Mouse (Mus musculus): ENCODE measurements at regions not wholly inside any gene's neighbourhood (a gene's known extent, or its start where the extent isn't known, plus 50 kb on each side); places are given as distances from the start of the nearest gene placed in this dataset.

DNA sequence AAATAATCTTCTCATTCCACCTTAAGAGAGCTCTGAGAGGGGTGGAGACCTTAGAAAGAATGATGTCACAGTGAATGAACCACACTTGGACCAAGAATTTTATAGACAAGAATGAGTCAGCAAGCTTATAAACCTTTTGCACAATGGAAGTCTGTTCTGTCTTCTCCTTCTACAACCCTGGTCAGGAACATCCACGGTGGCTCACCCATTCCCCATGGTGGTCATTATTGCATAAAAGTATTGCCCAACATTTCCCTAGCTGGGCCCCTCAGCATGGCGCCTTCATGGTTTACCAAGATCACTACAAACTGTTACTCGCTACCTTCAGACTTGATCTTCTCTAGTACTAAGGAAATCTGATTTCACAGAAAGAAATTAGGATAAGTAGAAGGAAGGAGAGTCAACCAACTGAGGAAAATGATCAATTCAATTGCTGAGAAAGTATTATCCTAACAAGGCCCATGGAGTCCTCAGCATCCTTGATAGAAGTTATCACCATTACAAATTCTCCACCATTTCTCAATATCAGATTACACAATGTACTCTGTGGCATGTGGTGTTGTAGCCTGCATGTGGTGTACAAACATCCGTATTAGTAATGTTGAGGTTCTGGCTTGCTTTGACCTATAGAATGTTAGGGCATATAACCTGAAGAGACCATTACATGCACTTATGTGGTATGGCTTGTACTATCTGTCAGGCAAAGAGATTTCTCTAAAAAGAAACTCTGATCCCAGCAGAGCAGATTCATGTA is 165.1 kb upstream of the Serpine2 start:
- no peak for DNase-seq

DNA sequence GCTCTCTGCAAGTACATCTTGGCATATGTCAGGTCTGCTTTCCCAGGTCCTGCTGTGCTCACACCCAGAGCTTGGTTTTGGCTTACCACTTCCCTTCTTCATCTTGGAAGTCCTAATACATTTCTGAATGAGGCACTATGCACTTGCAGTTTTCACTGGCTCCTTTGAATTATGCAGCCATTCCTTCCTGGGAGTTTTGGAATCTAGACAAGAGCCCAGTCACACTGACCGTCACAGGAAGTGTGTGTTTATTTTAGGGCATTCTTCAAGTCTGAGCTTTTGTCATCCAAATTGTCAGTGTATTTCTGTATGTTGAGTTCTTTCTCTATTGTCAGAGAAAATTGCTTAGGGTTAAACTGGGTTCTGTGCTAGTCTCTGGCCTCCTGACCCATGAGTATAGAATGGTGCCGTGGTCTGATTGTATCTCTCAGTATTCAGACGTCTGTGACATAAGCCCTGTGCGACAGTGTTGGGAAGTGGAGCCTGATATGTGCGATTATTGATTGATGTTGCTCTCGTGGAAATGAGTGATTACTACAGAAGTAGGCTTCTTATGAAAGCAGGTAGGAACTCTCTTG is 162.6 kb upstream of the Serpine2 start:
- DNase-seq = no peak

DNA sequence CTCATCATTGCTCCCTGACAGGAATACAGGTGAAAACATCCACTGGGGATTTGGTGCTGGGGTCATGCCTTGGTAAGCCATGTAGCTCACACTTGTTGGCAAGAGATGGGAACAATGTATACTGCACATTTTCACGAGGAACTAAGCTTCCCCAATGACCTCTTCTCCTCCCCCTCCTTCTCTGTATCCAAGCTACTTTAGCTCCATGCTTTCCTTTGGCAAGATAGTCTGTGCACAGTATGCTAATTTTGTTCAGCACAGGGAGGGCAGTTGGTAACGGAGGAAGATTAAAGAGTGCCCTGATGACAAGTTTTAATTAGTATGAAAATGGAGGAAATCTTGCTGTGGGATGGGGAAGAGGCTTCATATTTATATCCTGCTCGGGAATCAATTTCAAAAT is 160.9 kb upstream of the Serpine2 start:
- DNase-seq = no peak

GRCm38 (mm10) chr1:80018391-80019065 is 157.5 kb upstream of the Serpine2 start:
- DNase-seq = no peak

DNA sequence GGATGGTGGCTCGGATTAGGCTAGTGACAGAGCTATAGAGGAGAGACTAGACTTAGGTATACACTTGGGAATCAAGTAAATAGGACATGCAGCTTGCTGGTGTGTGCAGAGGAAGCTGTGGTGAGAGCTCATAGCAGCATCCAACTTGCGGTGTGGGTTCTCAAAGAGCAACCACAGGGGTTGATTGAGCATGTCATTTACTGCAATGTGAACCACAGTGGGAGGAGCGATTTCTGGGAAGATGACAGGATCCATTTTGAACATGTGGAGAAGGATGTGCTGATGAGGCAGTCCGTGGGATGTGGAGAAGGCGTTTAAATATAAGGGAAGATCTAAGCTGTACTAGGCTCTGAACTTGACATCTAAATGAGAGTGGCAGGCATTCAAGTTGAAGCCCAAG is 154.5 kb upstream of the Serpine2 start:
- no peak for DNase-seq

DNA sequence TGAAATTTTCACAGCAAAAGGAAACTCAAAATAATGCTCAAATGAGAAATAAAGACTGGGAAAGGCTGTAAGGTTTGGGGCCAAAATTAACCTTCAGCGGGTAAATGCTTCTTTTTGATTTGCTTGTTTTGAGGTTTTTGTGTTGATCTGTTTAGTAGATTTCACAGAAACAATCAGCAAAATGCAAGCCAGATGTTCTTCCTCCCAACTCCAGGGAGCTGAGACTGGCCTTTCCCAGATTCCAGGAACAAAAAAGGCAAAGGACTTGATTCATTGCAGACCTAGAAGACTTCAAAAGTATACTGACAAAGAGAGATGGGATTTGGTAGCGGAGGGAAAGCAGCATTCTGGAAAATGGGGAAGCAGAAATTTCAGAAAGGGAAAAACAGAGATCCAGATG is 153.6 kb upstream of the Serpine2 start:
- no peak for DNase-seq

DNA sequence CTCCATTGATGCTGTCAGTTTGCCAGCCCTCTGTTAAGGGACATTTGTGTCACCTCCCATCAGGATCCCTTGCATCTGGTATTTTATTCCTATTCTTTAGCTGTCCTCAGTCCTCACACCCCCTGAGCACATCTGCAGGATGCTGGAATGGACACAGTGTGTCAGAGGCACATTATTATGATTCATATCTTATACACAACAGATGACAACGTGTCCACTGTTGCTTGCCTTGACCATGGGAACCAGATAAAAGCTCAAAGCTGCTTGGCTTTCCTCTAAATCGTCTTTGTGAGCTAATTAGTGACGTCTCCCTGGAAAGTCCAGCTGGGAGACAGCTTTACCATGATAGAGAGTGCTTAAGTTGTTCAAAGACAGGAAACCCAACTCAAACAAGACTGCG is 149.7 kb upstream of the Serpine2 start:
- no peak for DNase-seq

DNA sequence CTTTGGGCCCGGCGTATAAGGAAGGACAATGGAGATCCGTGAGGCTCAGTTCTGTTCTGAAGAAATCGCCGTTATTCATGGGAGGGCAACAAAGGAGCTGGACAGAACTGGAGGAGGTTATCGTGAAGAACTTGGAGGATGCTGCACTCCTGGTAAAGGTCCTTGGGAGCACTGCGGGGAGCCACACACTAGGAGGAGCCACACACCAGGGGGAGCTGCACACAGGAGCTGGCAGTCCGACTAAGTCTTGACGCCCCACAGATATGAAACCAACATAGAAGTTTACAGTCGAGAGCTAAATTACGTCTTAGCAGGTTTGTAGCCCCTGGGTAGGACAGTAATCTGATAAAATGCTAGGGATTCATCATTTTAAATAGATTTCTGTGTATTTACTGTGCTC is 138.1 kb upstream of the Serpine2 start:
- no peak for DNase-seq

DNA sequence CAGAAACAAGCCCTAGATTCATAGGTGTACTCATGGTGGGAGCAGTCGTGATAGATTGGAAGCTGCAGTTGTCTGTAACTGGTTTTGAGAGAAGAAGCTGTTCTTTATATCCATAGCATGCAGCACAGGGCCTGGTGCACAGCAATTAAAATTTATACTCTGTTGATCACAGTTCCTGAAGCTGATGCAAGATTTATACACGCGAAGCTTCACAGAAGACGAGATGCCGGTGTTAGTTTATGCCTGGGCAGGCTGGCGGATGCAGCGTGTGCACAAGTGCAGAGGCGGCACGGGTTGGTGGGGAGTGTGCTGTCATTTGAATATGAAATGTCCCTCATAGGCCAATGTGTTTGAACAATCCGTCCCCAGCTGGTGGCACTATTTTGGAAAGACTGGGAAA is 136.9 kb upstream of the Serpine2 start:
- no peak for DNase-seq

- DNase-seq = no peak
Measured at GRCm38 (mm10) chr1:79997456-79997855, 136.5 kb upstream of the Serpine2 start.

DNA sequence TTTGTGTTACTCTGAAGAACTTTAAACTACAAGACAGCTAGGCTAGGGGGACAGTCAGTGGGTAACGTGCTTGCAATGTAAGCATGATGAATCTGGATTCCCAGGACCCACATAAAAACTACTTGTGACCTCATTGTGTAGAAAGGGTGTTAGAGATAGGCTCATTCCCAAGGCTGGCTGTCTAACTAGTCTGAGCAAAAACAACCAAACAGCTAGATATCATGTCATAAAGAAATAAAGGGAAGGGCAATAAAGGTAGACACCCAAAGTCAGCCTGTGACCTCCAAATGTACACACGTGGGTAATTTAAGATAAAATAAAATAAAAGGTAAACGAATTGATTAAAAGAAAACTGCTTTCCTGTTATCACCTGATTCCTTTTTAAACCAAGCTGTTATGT is 123.7 kb upstream of the Serpine2 start:
- DNase-seq = no peak

- no peak for DNase-seq
Measured at GRCm38 (mm10) chr1:79982678-79983280, 121.8 kb upstream of the Serpine2 start.

DNA sequence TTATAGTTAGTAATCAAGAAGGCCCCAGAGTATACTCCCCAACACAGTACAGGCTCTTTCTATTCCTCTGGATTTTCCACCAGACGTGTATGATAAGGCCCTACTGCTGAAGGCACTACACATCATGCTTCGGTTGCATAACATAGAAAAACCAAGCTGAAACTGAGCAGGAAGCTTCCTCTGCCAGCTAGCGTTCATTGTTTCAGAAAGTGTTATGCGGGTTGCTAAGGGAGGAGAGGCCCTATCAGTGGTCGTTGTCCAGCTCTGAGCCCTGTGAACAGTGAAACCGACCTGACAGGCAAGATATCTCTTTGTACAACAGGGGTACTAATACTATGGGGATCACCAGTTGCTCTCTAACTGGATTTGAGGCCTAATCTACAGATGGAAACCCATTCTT is 118.9 kb upstream of the Serpine2 start:
- DNase-seq = no peak

- DNase-seq = no peak
Measured at GRCm38 (mm10) chr1:79978156-79978555, 117.2 kb upstream of the Serpine2 start.

GRCm38 (mm10) chr1:79956121-79956520 is 95.1 kb upstream of the Serpine2 start:
- DNase-seq = peak; percentile 15 to 22

GRCm38 (mm10) chr1:79944231-79944630 is 83.3 kb upstream of the Serpine2 start:
- no peak for DNase-seq

- DNase-seq = no peak
Measured at GRCm38 (mm10) chr1:79932435-79932834, 71.5 kb upstream of the Serpine2 start.

DNA sequence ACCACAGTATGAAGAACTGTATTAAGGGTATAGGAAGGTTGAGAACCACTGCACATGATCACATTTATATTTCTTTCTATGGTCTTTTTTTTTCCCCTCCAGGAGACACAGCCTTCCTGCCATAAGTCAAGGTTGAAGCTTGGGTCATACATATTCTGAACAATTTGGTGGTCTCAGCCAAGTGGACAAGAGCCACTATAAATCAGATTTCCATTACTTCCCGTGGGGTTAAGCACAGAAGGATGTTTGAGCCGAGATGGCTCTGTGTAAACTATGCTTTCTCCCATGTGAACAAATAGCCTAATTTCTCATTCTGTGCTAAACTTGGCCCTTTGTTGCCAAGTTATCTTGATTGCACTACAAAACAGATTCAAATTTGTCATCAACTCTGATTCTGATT is 66.8 kb upstream of the Serpine2 start:
- no peak for DNase-seq

- no peak for DNase-seq
Measured at GRCm38 (mm10) chr1:79925776-79926175, 64.8 kb upstream of the Serpine2 start.

DNA sequence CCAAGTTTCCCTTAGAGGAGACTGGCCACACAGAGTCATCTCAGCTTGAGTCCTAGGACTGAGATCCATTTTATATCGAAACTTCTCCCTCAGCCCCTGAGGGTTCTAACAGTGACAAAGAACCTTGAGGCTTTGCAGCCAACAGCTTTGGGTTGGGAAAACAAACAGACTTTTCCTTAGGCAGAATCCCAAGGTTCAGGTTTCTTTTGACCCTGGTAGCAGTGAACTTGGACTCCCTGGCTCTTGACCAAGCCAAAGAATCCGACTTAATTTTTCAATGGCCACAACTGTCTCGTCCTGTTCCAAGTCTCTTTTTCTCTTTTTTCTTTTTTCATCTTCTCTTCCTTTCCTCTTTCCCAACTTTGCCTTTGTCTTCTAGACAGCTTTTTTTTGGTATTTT is 60.9 kb upstream of the Serpine2 start:
- no peak for DNase-seq

- DNase-seq = no peak
Measured at GRCm38 (mm10) chr1:79921333-79921732, 60.4 kb upstream of the Serpine2 start.

- peak; percentile 3 to 16 for DNase-seq
Measured at GRCm38 (mm10) chr1:79917426-79918150, 56.6 kb upstream of the Serpine2 start.

Measured in cerebellum, postnatal 36 days (tissue).